Mouse (Mus musculus) MEL (cell line): Measurements from ENCODE around the gene Hipk3. TPM values are rescaled to one million over a fixed set of nuclear protein-coding genes. Genes with fewer than 3 reads are reported as not detected.

ENCODE experiments used
- DNase-seq: peaks from one replicate; pipeline ENCODE4 v3.0.0; 2011; ENCODE audit warnings: low read depth, low spot score
- H3K27ac ChIP-seq: 2 replicates; pipeline ENCODE4 v1.5.1; 2012; ENCODE audit warnings: low read depth, mild to moderate bottlenecking, control low read depth, low read length, moderate library complexity; ENCODE audit not compliant: control insufficient read depth
- H3K27me3 ChIP-seq, 2 experiments: fragments of 150-350 bp in 1 of 2; sonication (generic) in 1 of 2; 2 replicates each; pipeline ENCODE4 v1.6.1; 2012; ENCODE audit warnings: low read length in 2 of 2, mild to moderate bottlenecking in 2 of 2, improper control_type of control experiment in 1 of 2, moderate library complexity in 1 of 2; ENCODE audit not compliant: insufficient read depth in 2 of 2, control insufficient read depth in 1 of 2
- H3K36me3 ChIP-seq, 2 experiments: 2 replicates each; pipeline ENCODE4 v1.6.1; 2012 to 2014; ENCODE audit warnings: low read length in 2 of 2, improper control_type of control experiment in 1 of 2, inconsistent platforms in 1 of 2, mild to moderate bottlenecking in 1 of 2; ENCODE audit not compliant: insufficient read depth in 2 of 2, control insufficient read depth in 1 of 2
- H3K4me1 ChIP-seq, 2 experiments: fragments of 150-350 bp in 1 of 2; sonication (generic) in 1 of 2; 2 replicates each; pipeline ENCODE4 v1.6.1; 2012; ENCODE audit warnings: low read length in 2 of 2, improper control_type of control experiment in 1 of 2, mild to moderate bottlenecking in 1 of 2; ENCODE audit not compliant: insufficient read depth in 2 of 2, control insufficient read depth in 1 of 2
- H3K4me3 ChIP-seq, 2 experiments: fragments of 150-350 bp in 1 of 2; sonication (generic) in 1 of 2; 2 replicates each; pipeline ENCODE4 v1.5.1; 2012; ENCODE audit warnings: low read depth in 2 of 2, low read length in 2 of 2, mild to moderate bottlenecking in 2 of 2, moderate library complexity in 2 of 2, control low read depth in 1 of 2, improper control_type of control experiment in 1 of 2; ENCODE audit not compliant: control insufficient read depth in 1 of 2, insufficient read depth in 1 of 2
- H3K79me2 ChIP-seq: 2 replicates; pipeline ENCODE4 v1.6.1; 2012; ENCODE audit warnings: mild to moderate bottlenecking, low read length, moderate library complexity; ENCODE audit not compliant: control insufficient read depth, poor library complexity, insufficient read depth
- H3K9ac ChIP-seq: 2 replicates; pipeline ENCODE4 v1.6.1; 2012; ENCODE audit warnings: low read depth, mild to moderate bottlenecking, control low read depth, low read length, moderate library complexity; ENCODE audit not compliant: control insufficient read depth, poor library complexity, severe bottlenecking
- H3K9me3 ChIP-seq: fragments of 150-350 bp; sonication (generic); replicated peaks from 2 replicates; pipeline ENCODE4 v1.6.1; 2012; ENCODE audit warnings: mild to moderate bottlenecking, low read length, improper control_type of control experiment, moderate library complexity; ENCODE audit not compliant: insufficient read depth
- BHLHE40 ChIP-seq: IDR thresholded peaks from 2 replicates; pipeline ENCODE4 v1.6.1; 2012; ENCODE audit warnings: low read depth, mild to moderate bottlenecking, inconsistent platforms, low read length, improper control_type of control experiment, borderline replicate concordance
- CHD1 ChIP-seq: IDR thresholded peaks from 2 replicates; pipeline ENCODE4 v1.6.1; 2012; ENCODE audit warnings: low read depth, mild to moderate bottlenecking, inconsistent platforms, low read length, improper control_type of control experiment
- CHD2 ChIP-seq: IDR thresholded peaks from 2 replicates; pipeline ENCODE4 v1.6.1; 2011; ENCODE audit warnings: low read length, improper control_type of control experiment
- CTCF ChIP-seq, 3 experiments: IDR thresholded peaks in 2 of 3; conservative IDR thresholded peaks in 1 of 3; 2 replicates each; pipeline ENCODE4 v1.5.1; 2011 to 2012; ENCODE audit warnings: low read length in 3 of 3, low read depth in 2 of 3, mild to moderate bottlenecking in 2 of 3, improper control_type of control experiment in 1 of 3, inconsistent platforms in 1 of 3, mixed read lengths in 1 of 3, moderate library complexity in 1 of 3; ENCODE audit not compliant: control insufficient read depth in 1 of 3, insufficient read depth in 1 of 3, poor library complexity in 1 of 3, severe bottlenecking in 1 of 3
- E2F4 ChIP-seq: IDR thresholded peaks from 2 replicates; pipeline ENCODE4 v1.6.1; 2011; ENCODE audit warnings: low read depth, low read length, improper control_type of control experiment, borderline replicate concordance
- ELF1 ChIP-seq: IDR thresholded peaks from 2 replicates; pipeline ENCODE4 v1.6.1; 2014; ENCODE audit warnings: low read depth, mild to moderate bottlenecking, inconsistent platforms, low read length, improper control_type of control experiment, moderate library complexity
- EP300 ChIP-seq, 2 experiments: IDR thresholded peaks; 2 replicates each; pipeline ENCODE4 v1.6.1; 2011; ENCODE audit warnings: improper control_type of control experiment in 2 of 2, low read length in 2 of 2, low read depth in 1 of 2, mild to moderate bottlenecking in 1 of 2
- HCFC1 ChIP-seq: IDR thresholded peaks from 2 replicates; pipeline ENCODE4 v1.6.1; 2012; ENCODE audit warnings: low read depth, mild to moderate bottlenecking, inconsistent platforms, low read length, improper control_type of control experiment, moderate library complexity
- JUND ChIP-seq: IDR thresholded peaks from 2 replicates; pipeline ENCODE4 v1.6.1; 2011; ENCODE audit warnings: low read depth, mild to moderate bottlenecking, improper control_type of control experiment, low read length
- KAT2A ChIP-seq: conservative IDR thresholded peaks from 2 replicates; pipeline ENCODE4 v1.6.1; 2012; ENCODE audit warnings: low read depth, low read length, improper control_type of control experiment, inconsistent platforms
- MAFK ChIP-seq: IDR thresholded peaks from 2 replicates; pipeline ENCODE4 v1.6.1; 2011; ENCODE audit warnings: low read depth, mild to moderate bottlenecking, low read length, improper control_type of control experiment, borderline replicate concordance
- MAX ChIP-seq: IDR thresholded peaks from 2 replicates; pipeline ENCODE4 v1.6.1; 2011; ENCODE audit warnings: low read length, improper control_type of control experiment
- MAZ ChIP-seq: IDR thresholded peaks from 2 replicates; pipeline ENCODE4 v1.6.1; 2012; ENCODE audit warnings: low read depth, mild to moderate bottlenecking, inconsistent platforms, low read length, improper control_type of control experiment
- MEF2A ChIP-seq: IDR thresholded peaks from 2 replicates; pipeline ENCODE4 v1.6.1; 2014; ENCODE audit warnings: low read depth, mild to moderate bottlenecking, inconsistent platforms, low read length, improper control_type of control experiment; ENCODE audit not compliant: poor library complexity, insufficient replicate concordance, severe bottlenecking; ENCODE audit errors: extremely low read depth
- MXI1 ChIP-seq: IDR thresholded peaks from 2 replicates; pipeline ENCODE4 v1.6.1; 2011; ENCODE audit warnings: mild to moderate bottlenecking, low read depth, low read length, improper control_type of control experiment
- MYB ChIP-seq: IDR thresholded peaks from 2 replicates; pipeline ENCODE4 v1.6.1; 2011; ENCODE audit warnings: mild to moderate bottlenecking, low read depth, low read length, improper control_type of control experiment
- MYC ChIP-seq: IDR thresholded peaks from 2 replicates; pipeline ENCODE4 v1.6.1; 2011; ENCODE audit warnings: low read depth, mild to moderate bottlenecking, low read length, improper control_type of control experiment, moderate library complexity
- NELFE ChIP-seq: IDR thresholded peaks from 2 replicates; pipeline ENCODE4 v1.6.1; 2011; ENCODE audit warnings: low read depth, low read length, improper control_type of control experiment
- NRF1 ChIP-seq: IDR thresholded peaks from 2 replicates; pipeline ENCODE4 v1.6.1; 2014; ENCODE audit warnings: low read depth, mild to moderate bottlenecking, inconsistent platforms, low read length, improper control_type of control experiment, moderate library complexity; ENCODE audit not compliant: poor library complexity, insufficient read depth, severe bottlenecking
- POLR2AphosphoS5 ChIP-seq: IDR thresholded peaks from 2 replicates; pipeline ENCODE4 v1.6.1; 2012; ENCODE audit warnings: low read depth, borderline replicate concordance, mild to moderate bottlenecking, inconsistent platforms, low read length, moderate library complexity, mixed read lengths
- RCOR1 ChIP-seq: IDR thresholded peaks from 2 replicates; pipeline ENCODE4 v1.6.1; 2012; ENCODE audit warnings: low read depth, mild to moderate bottlenecking, inconsistent platforms, low read length, improper control_type of control experiment
- SMC3 ChIP-seq: IDR thresholded peaks from 2 replicates; pipeline ENCODE4 v1.6.1; 2011; ENCODE audit warnings: low read depth, low read length, improper control_type of control experiment
- TCF12 ChIP-seq: IDR thresholded peaks from 2 replicates; pipeline ENCODE4 v1.6.1; 2014; ENCODE audit warnings: low read depth, mild to moderate bottlenecking, inconsistent platforms, low read length, improper control_type of control experiment, moderate library complexity
- ZC3H11A ChIP-seq: IDR thresholded peaks from 2 replicates; pipeline ENCODE4 v1.6.1; 2012; ENCODE audit warnings: low read depth, mild to moderate bottlenecking, inconsistent platforms, low read length, improper control_type of control experiment
- ZKSCAN1 ChIP-seq: IDR thresholded peaks from 2 replicates; pipeline ENCODE4 v1.6.1; 2012; ENCODE audit warnings: low read depth, mild to moderate bottlenecking, inconsistent platforms, low read length, improper control_type of control experiment, moderate library complexity
- ZMIZ1 ChIP-seq: IDR thresholded peaks from 2 replicates; pipeline ENCODE4 v1.6.1; 2012; ENCODE audit warnings: low read depth, mild to moderate bottlenecking, inconsistent platforms, low read length, improper control_type of control experiment, moderate library complexity
- ZNF384 ChIP-seq: IDR thresholded peaks from 2 replicates; pipeline ENCODE4 v1.6.1; 2012; ENCODE audit warnings: low read depth, mild to moderate bottlenecking, inconsistent platforms, low read length, improper control_type of control experiment
- polyA plus RNA-seq, 2 experiments: library from polyadenylated mRNA; stranded (reverse) in 1 of 2; unstranded in 1 of 2; fragments of >175 nt in 1 of 2; fragments of >200 nt in 1 of 2; gene quantifications; 2 replicates each; pipeline versions ENCODE4 v1.2.1 to v1.2.4; 2012; ENCODE audit warnings: low replicate concordance in 2 of 2, low read depth in 1 of 2; ENCODE audit not compliant: insufficient read length in 2 of 2, insufficient read depth in 1 of 2, missing spikeins in 1 of 2
- total RNA-seq: library from RNA; depleted of rRNA; stranded (reverse); fragments of 300-350 nt; gene quantifications from 2 replicates; pipeline ENCODE4 v1.2.3, GENCODE M21; 2012

The Hipk3 gene
- total and polyA plus RNA-seq, 3 experiments, result 11.9 to 19.4 (median 17.0) TPM

GRCm38 (mm10) chr2:104409851-104410821, 84.1 kb downstream of the Hipk3 start:
- Histone ChIP-seq H3K4me1 (no peaks in the 10 kb centered on the region), H3K36me3 (no peaks in the 10 kb centered on the region), H3K27ac (no peak overlapping the region), H3K9ac (no peak overlapping the region), H3K27me3 (peaks cover 6 to 7% of the 10 kb centered on the region in 2 experiments; a peak in 3 of 4 replicates), H3K9me3 (no peaks in the 10 kb centered on the region), H3K79me2 (no peaks in the 10 kb centered on the region), H3K4me3 (no peak overlapping the region)
- TF ChIP-seq ZMIZ1 (no peak), HCFC1 (no peak), SMC3 (no peak), ELF1 (no peak), MYB (no peak), MAFK (no peak), MXI1 (no peak), MEF2A (no peak), TCF12 (no peak), KAT2A (no peak), MYC (no peak), JUND (no peak), MAX (no peak)
- DNase-seq, result no peak

GRCm38 (mm10) chr2:104408351-104408750, 85.9 kb downstream of the Hipk3 start:
- Histone ChIP-seq H3K9me3 (no peaks in the 10 kb centered on the region), H3K4me1 (no peaks in the 10 kb centered on the region), H3K27ac (no peak overlapping the region), H3K4me3 (no peak overlapping the region), H3K9ac (no peak overlapping the region), H3K27me3 (peaks cover 9% of the 10 kb centered on the region in 2 experiments; a peak in 3 of 4 replicates), H3K36me3 (no peaks in the 10 kb centered on the region), H3K79me2 (no peaks in the 10 kb centered on the region)
- no peak for DNase-seq
- TF ChIP-seq POLR2AphosphoS5 (no peak), E2F4 (no peak), CHD1 (no peak), BHLHE40 (no peak), TCF12 (no peak), MYC (no peak), ZNF384 (no peak), MAX (no peak), ELF1 (no peak), CTCF (IDR thresholded peaks at IDR 0.05 in 2 of 3, conservative IDR thresholded peaks at IDR 0.05 in 1 of 3; ENCODE audit: control insufficient read depth in 1 of 3, insufficient read depth in 1 of 3, low read depth in 2 of 3, low read length in 3 of 3, poor library complexity in 1 of 3, severe bottlenecking in 1 of 3) (no peak), ZC3H11A (no peak), MAZ (no peak), NELFE (no peak), RCOR1 (no peak), CHD2 (no peak), EP300 (IDR thresholded peaks at IDR 0.05; ENCODE audit: low read depth in 1 of 2, low read length in 2 of 2) (no peak), ZKSCAN1 (no peak), NRF1 (no peak)
